Mouse (Mus musculus) stomach, embryonic 16.5 days (tissue): ENCODE data around the gene Kcns3. TPM values are rescaled to one million over a fixed set of nuclear protein-coding genes. Genes with fewer than 3 reads are reported as not detected.
A peak's percentile ranks its signal among the peaks of the same experiment; 100 is the strongest.

Experiments used
- ATAC-seq: fragments of 200-750 bp; cut with Nextera tagmentation; 2 replicates; pipeline ENCODE4 v1.8.0; 2017; ENCODE audit warnings: moderate number of reproducible peaks, moderate TSS enrichment; ENCODE audit not compliant: insufficient read depth, low FRiP score
- H3K27ac ChIP-seq: fragments of 300-500 bp; sonication (generic); 2 replicates; pipeline ENCODE4 v1.5.1; 2014; ENCODE audit warnings: low read length
- H3K27me3 ChIP-seq: fragments of 300-500 bp; sonication (generic); 2 replicates; pipeline ENCODE4 v1.6.1; 2014; ENCODE audit warnings: low read length, control low read depth, mixed read lengths; ENCODE audit not compliant: control insufficient read depth, insufficient read depth
- H3K36me3 ChIP-seq: fragments of 300-500 bp; sonication (generic); 2 replicates; pipeline ENCODE4 v1.6.1; 2014; ENCODE audit warnings: low read length; ENCODE audit not compliant: control insufficient read depth, insufficient read depth
- H3K4me1 ChIP-seq: fragments of 300-500 bp; sonication (generic); 2 replicates; pipeline ENCODE4 v1.6.1; 2014; ENCODE audit warnings: low read length, control low read depth, mixed read lengths; ENCODE audit not compliant: control insufficient read depth, insufficient read depth
- H3K4me2 ChIP-seq: fragments of 300-500 bp; sonication (generic); 2 replicates; pipeline ENCODE4 v1.6.1; 2014; ENCODE audit warnings: low read depth, low read length, mixed read lengths
- H3K4me3 ChIP-seq: fragments of 300-500 bp; sonication (generic); replicated peaks from 2 replicates; pipeline ENCODE4 v1.5.1; 2014; ENCODE audit warnings: mild to moderate bottlenecking, low read length
- H3K9ac ChIP-seq: fragments of 300-500 bp; sonication (generic); 2 replicates; pipeline ENCODE4 v1.6.1; 2014; ENCODE audit warnings: low read length
- H3K9me3 ChIP-seq: fragments of 300-500 bp; sonication (generic); replicated peaks from 2 replicates; pipeline ENCODE4 v1.6.1; 2016; ENCODE audit warnings: low read length, control low read depth; ENCODE audit not compliant: control insufficient read depth
- whole genome bisulfite sequencing: fragments of 180-500 bp; shearing (Covaris S2); extraction: QIAGEN DNeasy Blood & Tissue Kit; methylation state at CpG from one replicate; pipeline ENCODE4 v1.1.7; 2014; 5-methylcytosine and 5-hydroxymethylcytosine counted together
- polyA plus RNA-seq: library from polyadenylated mRNA; unstranded; fragments of >200 nt; fragmentation: Nextera tagmentation; extraction: Ambion mirVana; gene quantifications from 2 replicates; pipeline ENCODE4 v1.2.1, GENCODE M21; 2015

Gene Kcns3
- 9.8 and 10.5 TPM in 2 replicates for polyA plus RNA-seq

DNA sequence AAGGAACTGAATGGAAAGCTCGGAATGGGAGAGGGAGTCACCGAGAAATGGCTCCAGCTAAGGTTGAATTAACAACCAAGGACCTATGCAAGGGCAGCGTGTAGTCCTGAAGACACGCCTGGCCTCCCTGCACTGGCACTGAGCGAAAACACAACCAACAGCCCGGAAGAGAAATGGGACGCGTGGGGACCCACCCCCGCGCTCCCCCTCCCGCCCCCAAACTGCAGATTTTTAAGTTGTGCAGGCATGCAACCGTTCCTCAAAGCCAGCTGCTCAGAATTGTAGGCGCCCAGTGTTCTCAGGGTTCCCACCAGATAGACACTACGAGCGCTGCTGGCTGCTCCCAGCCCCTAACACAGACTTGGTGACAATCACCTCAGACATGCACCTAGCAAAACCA lies at the start of gene Kcns3:
TSS of gene Kcns3 (minus strand) at position 42 of the 400 bp plus-strand sequence.
- Histone ChIP-seq H3K27me3 (peaks cover 4% of the 10 kb centered on the region; the same call in 1 of the 2 replicates), H3K4me2 (peak within 1 kb of the TSS; percentile 71), H3K4me1 (no peaks in the 10 kb centered on the region; the same call in 1 of the 2 replicates), H3K36me3 (no peaks in the 10 kb centered on the region), H3K4me3 (peak within 1 kb of the TSS; percentile 56), H3K9me3 (no peaks in the 10 kb centered on the region), H3K27ac (peak within 1 kb of the TSS; percentile 68; the same call in 1 of the 2 replicates), H3K9ac (peak within 1 kb of the TSS; percentile 72)
- ATAC-seq: no peak
- 29% methylated on average over 15 of the region's 15 CpGs for WGBS

- no peaks in the 10 kb centered on the region for H3K36me3 ChIP-seq
- WGBS: 58% methylated on average over 2 of the region's 2 CpGs
- H3K9me3 ChIP-seq: no peaks in the 10 kb centered on the region
- no peaks in the 10 kb centered on the region for H3K27me3 ChIP-seq
- H3K27ac ChIP-seq: no peak overlapping the region
- ATAC-seq: no peak
- 0 out of 2 replicates have a peak, but pooled peaks cover 4% of the 10 kb centered on the region for H3K4me1 ChIP-seq
- no peak overlapping the region for H3K4me3 ChIP-seq
- H3K9ac ChIP-seq: no peak overlapping the region
- no peak overlapping the region for H3K4me2 ChIP-seq
Observed at GRCm38 (mm10) chr12:11198551-11198950, 47.7 kb upstream of the Kcns3 start.

- no peaks in the 10 kb centered on the region for H3K27me3 ChIP-seq
- no peak overlapping the region for H3K9ac ChIP-seq
- no peak overlapping the region for H3K4me3 ChIP-seq
- no peaks in the 10 kb centered on the region for H3K4me1 ChIP-seq
- H3K27ac ChIP-seq: no peak overlapping the region
- no peak overlapping the region for H3K4me2 ChIP-seq
- WGBS: 50% methylated on average over 4 of the region's 4 CpGs
- no peak for ATAC-seq
- no peaks in the 10 kb centered on the region for H3K9me3 ChIP-seq
- no peaks in the 10 kb centered on the region for H3K36me3 ChIP-seq
Observed at GRCm38 (mm10) chr12:11198026-11198425, 47.2 kb upstream of the Kcns3 start.

DNA sequence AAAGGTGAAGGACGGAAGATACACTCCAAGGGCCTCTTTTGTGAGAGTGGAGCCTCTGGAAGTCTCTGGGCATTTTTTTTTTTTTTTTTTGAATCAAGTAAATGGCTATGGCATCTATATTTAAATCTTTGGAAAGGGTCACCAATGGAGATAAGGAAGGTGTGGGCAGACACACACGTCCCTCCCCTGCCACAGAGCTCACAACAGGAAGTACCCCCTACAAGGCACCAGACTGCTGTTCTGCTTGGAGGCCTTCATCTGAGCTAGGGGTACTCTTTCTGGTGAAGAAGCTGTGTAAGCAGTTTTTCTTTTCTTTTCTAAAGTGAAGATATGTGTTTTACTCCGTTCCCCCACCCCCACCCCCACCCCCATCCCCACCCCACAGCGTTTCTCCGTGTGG lies 46.0 kb upstream of the Kcns3 start:
- Histone ChIP-seq H3K4me2 (peak overlapping the region; percentile 49), H3K4me3 (no peak overlapping the region), H3K4me1 (no peaks in the 10 kb centered on the region)

DNA sequence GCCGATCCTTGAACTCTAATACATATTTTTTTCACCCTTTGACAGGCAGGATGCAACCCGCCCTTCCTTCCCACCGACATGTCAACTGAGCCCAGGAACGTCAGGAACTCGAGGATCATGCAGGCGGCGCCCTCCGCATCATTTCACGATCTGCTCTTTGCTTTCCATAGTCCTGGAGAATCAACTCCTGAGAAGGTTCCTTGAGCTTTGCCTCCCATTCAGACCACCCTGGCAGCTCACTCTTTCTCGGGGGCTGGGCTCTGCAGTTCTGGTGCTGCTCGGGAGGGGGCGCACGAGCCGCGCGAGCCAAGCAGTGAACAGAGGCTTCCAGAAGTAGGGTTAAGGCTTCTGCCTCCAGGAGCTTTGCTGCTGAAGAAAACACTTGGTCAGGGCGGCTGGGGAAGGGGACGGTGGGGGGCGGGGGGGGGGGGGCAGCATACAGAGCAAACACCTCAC lies 45.3 kb upstream of the Kcns3 start:
- 4% methylated on average over 17 of the region's 19 CpGs for WGBS
- peak overlapping the region; percentile 49 for H3K4me2 ChIP-seq
- H3K36me3 ChIP-seq: no peaks in the 10 kb centered on the region
- H3K4me3 ChIP-seq: peak overlapping the region; percentile 9; the same call in 1 of the 2 replicates
- H3K9ac ChIP-seq: peak overlapping the region; percentile 52; the same call in 1 of the 2 replicates
- H3K27me3 ChIP-seq: no peaks in the 10 kb centered on the region
- H3K9me3 ChIP-seq: no peaks in the 10 kb centered on the region
- H3K4me1 ChIP-seq: no peaks in the 10 kb centered on the region
- H3K27ac ChIP-seq: no peak overlapping the region
- peak; percentile 80; the same call in 1 of the 2 replicates for ATAC-seq

More for the DNA sequence above, 46.0 kb upstream of the Kcns3 start:
- H3K9ac ChIP-seq: peak overlapping the region; percentile 52; the same call in 1 of the 2 replicates
- ATAC-seq: no peak
- no peaks in the 10 kb centered on the region for H3K36me3 ChIP-seq
- WGBS: 45% methylated on average over 5 of the region's 5 CpGs
- H3K9me3 ChIP-seq: no peaks in the 10 kb centered on the region
- H3K27ac ChIP-seq: no peak overlapping the region
- H3K27me3 ChIP-seq: no peaks in the 10 kb centered on the region

GRCm38 (mm10) chr12:11195031-11195430 lies 44.2 kb upstream of the Kcns3 start:
- H3K4me3 ChIP-seq: no peak overlapping the region
- H3K4me1 ChIP-seq: no peaks in the 10 kb centered on the region
- no peak overlapping the region for H3K4me2 ChIP-seq
- no peaks in the 10 kb centered on the region for H3K27me3 ChIP-seq
- no peaks in the 10 kb centered on the region for H3K36me3 ChIP-seq
- no peak overlapping the region for H3K9ac ChIP-seq
- no peak for ATAC-seq
- no peaks in the 10 kb centered on the region for H3K9me3 ChIP-seq
- WGBS: 88% methylated on average over 1 of the region's 1 CpGs
- no peak overlapping the region for H3K27ac ChIP-seq

DNA sequence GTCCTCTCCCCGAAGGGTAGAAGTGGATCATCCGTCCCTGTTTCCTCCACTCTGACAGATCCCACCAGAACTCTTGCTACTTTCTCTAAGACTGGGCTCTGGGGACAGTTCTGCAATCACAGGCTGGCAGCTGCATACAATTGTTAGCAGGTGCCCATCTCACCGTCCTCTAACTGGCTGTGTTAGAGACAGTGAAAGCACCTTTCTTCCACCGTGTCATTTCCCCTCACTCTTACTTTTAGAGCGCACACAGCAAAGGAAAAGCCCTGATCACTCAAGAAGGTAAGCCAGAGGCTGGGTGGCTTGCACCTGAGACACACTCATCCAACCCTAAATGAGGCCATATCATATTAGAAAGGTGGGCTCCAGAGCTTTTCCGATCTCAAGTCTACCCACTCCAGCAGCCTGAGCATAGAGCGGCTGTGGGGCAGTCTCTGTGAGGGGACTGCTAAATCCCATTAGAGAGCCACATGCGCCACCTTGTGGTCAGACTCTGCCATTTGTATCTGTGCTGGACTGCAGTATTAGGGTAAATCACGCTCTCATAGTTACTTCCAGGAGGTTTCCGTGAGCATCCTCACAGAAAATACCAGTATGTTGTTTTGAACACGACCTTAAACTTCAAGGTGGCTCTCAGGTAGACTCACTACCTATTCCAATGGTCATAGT lies 27.8 kb upstream of the Kcns3 start:
- Histone ChIP-seq H3K4me3 (peak overlapping the region; percentile 18), H3K4me2 (peak overlapping the region; percentile 47), H3K9ac (no peak overlapping the region), H3K36me3 (no peaks in the 10 kb centered on the region), H3K4me1 (no peaks in the 10 kb centered on the region), H3K27ac (no peak overlapping the region), H3K9me3 (no peaks in the 10 kb centered on the region), H3K27me3 (no peaks in the 10 kb centered on the region)
- peak; percentile 95; the same call in 1 of the 2 replicates for ATAC-seq
- WGBS: 24% methylated on average over 11 of the region's 11 CpGs

DNA sequence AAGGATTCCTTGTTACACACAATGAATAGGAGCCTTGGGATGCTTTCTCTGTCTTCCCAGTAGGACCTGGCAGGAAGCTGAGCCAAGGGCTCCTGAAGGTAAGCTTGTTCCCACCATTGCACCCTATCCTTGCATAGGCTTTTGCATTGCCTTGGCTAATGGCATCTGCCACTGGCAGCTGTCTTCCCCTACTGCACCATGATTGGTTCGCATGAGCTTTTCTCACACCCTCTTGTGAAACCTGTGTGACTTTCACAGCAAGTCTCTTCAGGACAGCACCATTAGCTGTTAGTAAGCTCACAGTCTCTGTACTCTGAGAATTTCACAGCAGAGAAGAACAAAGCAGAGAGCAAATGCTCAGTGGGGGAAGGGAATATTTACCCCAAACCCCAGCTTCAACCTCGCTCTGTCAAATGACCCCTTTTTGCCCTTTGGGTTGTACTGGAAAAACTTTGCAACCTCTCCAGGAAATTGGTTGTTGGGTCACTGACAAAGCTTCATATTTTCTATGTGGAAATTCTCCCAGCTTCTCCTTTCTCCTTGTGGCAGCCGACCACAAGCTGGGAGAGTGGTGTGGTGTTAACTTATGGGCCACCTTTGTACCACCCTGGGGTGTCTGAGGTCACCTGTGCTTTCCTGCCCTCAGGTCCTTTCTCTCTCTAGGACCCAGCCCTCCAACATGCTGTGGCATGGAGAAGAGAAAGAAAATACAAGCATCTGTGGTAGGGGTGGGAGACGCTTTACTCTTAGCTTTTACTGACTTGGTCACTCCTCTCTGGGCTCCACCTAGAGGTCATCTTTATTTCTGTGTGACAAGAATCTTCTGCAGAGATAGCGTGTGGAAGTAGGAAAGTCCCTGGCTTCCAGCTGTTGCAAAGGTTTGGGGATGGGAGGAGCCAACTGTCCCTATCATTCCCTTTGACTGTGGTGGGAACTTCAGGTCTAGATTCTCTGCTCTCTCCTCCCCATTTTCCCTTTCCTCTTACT lies 26.8 kb upstream of the Kcns3 start:
- H3K4me1 ChIP-seq: no peaks in the 10 kb centered on the region
- no peak for ATAC-seq
- no peaks in the 10 kb centered on the region for H3K27me3 ChIP-seq
- 31% methylated on average over 5 of the region's 5 CpGs for WGBS
- no peak overlapping the region for H3K4me3 ChIP-seq
- H3K4me2 ChIP-seq: peak overlapping the region; percentile 47; the same call in 1 of the 2 replicates
- no peak overlapping the region for H3K27ac ChIP-seq
- H3K36me3 ChIP-seq: no peaks in the 10 kb centered on the region
- no peak overlapping the region for H3K9ac ChIP-seq
- H3K9me3 ChIP-seq: no peaks in the 10 kb centered on the region
